Mouse (Mus musculus) lung, adult 18-20 months (tissue): ENCODE measurements at regions not wholly inside any gene's neighbourhood (a gene's known extent, or its start where the extent isn't known, plus 50 kb on each side); places are given as distances from the start of the nearest gene placed in this dataset.
A peak's percentile ranks its signal among the peaks of the same experiment; 100 is the strongest.

Experiments
- DNase-seq, 2 experiments: peaks; one replicate each; pipeline ENCODE4 v3.0.0; 2022; ENCODE audit warnings: mixed read lengths in 2 of 2

GRCm38 (mm10) chr3:115766153-115766552, 51.3 kb upstream of the S1pr1 start:
- DNase-seq: peak; percentile 70 to 77

- DNase-seq: peak in 1 of 2 experiments; percentile 39
These were observed 53.4 kb upstream of the S1pr1 start for GRCm38 (mm10) chr3:115768290-115768689.

DNA sequence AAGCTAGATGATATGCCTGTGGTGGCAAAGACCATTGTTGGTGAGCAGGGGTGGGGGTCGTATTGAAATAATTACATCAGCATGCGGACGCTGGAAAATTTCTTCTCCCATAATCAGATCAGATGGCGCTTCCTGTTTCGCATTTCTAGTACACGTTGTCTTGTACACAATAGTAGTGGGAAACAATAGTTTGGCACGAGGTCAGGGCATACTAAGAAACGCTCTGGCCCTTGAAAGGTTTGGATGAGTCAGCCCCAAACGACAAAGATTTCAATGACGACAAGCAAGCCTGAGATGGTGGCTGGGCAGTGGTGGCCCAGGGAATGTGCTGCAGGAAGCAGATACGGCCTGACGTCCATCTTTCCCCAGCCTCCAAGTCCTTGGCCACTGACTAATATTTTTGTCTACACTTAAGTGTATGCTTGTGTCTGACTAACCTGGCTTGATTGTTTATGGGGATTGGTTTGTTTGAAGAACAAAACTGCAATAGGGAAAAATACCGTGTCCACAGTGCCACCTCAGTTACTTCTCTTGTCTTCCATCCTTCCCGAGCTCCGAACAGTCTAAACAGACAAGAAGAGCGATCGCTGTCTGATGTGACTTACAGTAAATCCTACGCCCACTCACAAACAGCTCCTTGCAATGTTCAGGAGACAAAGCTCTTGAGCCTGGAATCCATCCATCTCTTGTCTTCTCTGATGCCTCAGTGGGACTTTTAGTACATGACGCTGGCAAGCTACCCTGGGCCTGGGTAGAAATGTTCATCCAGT, 54.1 kb upstream of the S1pr1 start:
- peak; percentile 77 to 87 for DNase-seq

- no peak for DNase-seq
These were observed 57.8 kb upstream of the S1pr1 start for GRCm38 (mm10) chr3:115772676-115773075.

- no peak for DNase-seq
These were observed 59.4 kb upstream of the S1pr1 start for GRCm38 (mm10) chr3:115774321-115774720.

GRCm38 (mm10) chr3:115774723-115775122, 59.9 kb upstream of the S1pr1 start:
- no peak for DNase-seq

DNA sequence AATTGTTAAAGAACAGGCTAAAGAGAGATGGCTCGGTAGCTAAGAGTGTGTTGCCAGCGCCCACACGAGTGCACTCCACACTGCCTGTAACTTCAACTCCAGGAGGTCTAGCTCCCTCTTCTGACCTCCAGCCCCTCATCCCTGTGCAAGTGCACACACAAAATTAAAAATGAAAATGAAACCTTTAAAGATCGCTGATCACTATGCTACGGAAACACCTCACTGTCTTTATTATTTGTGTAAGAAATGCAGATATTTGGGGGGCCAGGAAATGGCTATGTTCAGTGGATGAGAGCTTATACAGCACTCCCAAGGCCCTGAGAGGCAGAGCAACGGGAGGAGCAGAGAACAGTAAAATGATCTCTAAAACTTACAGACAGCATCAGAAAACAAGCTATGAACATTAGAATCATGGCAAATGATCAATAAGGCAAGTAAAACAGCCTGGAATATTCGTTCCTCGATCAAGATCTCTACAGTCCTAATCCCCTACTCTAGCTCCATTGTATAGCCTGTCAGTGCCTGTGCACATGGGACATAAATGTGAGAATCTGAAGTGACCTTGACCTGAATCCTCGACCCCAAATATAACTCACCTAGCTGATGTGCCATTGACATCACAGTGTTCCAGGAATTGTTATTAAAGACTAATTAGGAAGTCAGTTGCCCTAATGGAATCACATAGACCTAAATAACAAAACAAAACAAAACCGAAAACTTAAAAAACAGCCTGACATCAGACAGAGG, 64.4 kb upstream of the S1pr1 start:
- no peak for DNase-seq

- no peak for DNase-seq
These were observed 65.0 kb upstream of the S1pr1 start for GRCm38 (mm10) chr3:115779906-115780305.

- no peak for DNase-seq
These were observed 67.9 kb upstream of the S1pr1 start for GRCm38 (mm10) chr3:115782726-115783125.

GRCm38 (mm10) chr3:115787360-115787759, 72.5 kb upstream of the S1pr1 start:
- no peak for DNase-seq

- DNase-seq: no peak
These were observed 73.7 kb upstream of the S1pr1 start for GRCm38 (mm10) chr3:115788525-115788924.

- peak; percentile 41 to 64 for DNase-seq
These were observed 74.2 kb upstream of the S1pr1 start for GRCm38 (mm10) chr3:115789063-115789462.

GRCm38 (mm10) chr3:115792606-115793005, 77.7 kb upstream of the S1pr1 start:
- DNase-seq: no peak

DNA sequence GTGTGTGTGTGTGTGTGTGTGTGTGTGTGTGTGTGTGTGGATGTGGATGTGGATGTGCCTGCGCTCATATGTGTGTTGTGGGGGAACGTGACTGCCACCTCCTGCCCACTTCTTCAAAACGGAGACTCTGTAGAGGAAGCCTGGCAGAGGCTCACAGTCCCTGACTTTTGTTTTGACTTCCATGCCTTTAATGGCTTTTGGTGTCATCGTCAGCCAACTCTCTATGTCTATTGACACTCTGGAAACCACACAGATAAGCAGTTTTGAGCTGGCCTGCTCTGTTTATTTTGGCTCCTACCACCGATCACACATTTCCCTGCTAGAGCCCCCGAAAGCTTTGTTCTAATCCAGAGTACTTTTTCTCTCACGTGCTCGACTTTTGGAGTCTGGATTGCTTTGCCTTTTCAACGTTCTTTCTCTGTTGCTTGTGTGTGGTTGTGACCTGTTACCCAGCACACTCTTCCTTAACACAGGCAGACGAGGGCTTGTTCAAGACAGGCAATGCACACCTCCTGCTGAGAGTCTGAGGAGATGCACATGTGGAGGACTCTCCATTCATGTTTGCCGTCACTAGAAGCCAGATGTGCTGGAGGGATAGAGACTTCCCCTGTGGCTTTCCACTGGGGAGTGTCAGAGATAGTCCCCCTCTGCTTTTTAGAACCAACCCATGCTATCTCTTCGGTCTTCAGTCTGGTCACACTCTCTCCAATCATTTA, 78.6 kb upstream of the S1pr1 start:
- peak; percentile 59 to 75 for DNase-seq

DNA sequence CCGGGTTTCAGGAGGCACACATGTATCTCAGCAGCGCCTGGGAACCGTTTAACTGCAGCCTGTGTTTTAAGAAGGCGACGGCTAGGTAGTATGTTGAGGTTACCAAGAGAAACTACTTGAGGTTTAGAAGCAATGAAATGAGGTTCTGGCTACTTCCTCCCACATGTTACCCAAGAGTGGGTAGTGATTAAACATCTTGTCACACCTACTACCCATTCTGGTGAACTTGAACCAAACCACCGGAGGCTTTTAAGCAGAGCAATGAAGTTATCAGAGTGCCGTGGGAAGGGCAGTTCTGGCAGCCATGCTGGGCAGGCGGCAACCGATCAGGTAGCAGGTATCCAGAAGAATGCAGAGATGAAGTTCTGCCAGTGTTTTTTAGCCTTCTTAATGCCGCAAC, 84.5 kb upstream of the S1pr1 start:
- DNase-seq: no peak

GRCm38 (mm10) chr3:115799981-115800380, 85.1 kb upstream of the S1pr1 start:
- DNase-seq: no peak

GRCm38 (mm10) chr3:115800873-115801272, 86.0 kb upstream of the S1pr1 start:
- DNase-seq: no peak

- peak in 1 of 2 experiments; percentile 27 for DNase-seq
These were observed 85.9 kb upstream of the Dph5 start for GRCm38 (mm10) chr3:115801581-115802200.

GRCm38 (mm10) chr3:115804616-115805015, 83.0 kb upstream of the Dph5 start:
- DNase-seq: no peak

DNA sequence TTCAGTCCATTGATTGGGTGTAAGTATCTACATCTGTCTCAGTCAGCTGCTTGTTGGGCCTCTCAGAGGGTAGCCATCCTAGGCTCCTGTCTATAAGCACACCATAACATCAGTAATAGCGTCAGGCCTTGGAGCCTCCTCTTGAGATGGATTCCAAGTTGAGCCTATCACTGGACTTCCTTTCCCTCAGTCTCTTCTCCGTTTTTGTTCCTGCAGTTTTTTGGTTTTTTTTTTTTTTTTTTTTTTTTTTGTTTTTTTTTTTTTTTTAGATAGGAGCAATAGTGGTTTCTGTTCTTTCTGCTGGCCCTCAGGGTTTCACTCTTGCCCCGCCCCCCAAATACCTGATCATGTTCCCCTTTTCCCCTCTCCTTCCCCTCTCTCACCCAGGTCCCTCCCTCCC, 80.6 kb upstream of the Dph5 start:
- DNase-seq: no peak

- DNase-seq: peak in 1 of 2 experiments; percentile 38
These were observed 72.5 kb upstream of the Dph5 start for GRCm38 (mm10) chr3:115815168-115815567.

GRCm38 (mm10) chr3:115815571-115816156, 72.0 kb upstream of the Dph5 start:
- peak; percentile 52 to 73 for DNase-seq
